Mouse (Mus musculus) intestine, postnatal 0 days (tissue): ENCODE data around the gene Sertad2. TPM values are rescaled to one million over a fixed set of nuclear protein-coding genes. Genes with fewer than 3 reads are reported as not detected.

Source experiments
- ATAC-seq: fragments of 200-750 bp; cut with Nextera tagmentation; 2 replicates; pipeline ENCODE4 v1.8.0; 2017; ENCODE audit warnings: mild to moderate bottlenecking, moderate TSS enrichment, moderate library complexity
- H3K27ac ChIP-seq: fragments of 300-500 bp; sonication (generic); 2 replicates; pipeline ENCODE4 v1.5.1; 2014; ENCODE audit warnings: mild to moderate bottlenecking, low read depth, low read length, moderate library complexity
- H3K27me3 ChIP-seq: fragments of 300-500 bp; sonication (generic); replicated peaks from 2 replicates; pipeline ENCODE4 v1.6.1; 2014; ENCODE audit warnings: low read length, mixed read lengths; ENCODE audit not compliant: control insufficient read depth, insufficient read depth
- H3K36me3 ChIP-seq: fragments of 300-500 bp; sonication (generic); 2 replicates; pipeline ENCODE4 v1.6.1; 2014; ENCODE audit warnings: mild to moderate bottlenecking, moderate library complexity; ENCODE audit not compliant: control insufficient read depth, insufficient read depth
- H3K4me1 ChIP-seq: fragments of 300-500 bp; sonication (generic); replicated peaks from 2 replicates; pipeline ENCODE4 v1.6.1; 2014; ENCODE audit warnings: antibody characterized with exemption, low read length, mixed read lengths; ENCODE audit not compliant: control insufficient read depth, insufficient read depth
- H3K4me2 ChIP-seq: fragments of 300-500 bp; sonication (generic); replicated peaks from 2 replicates; pipeline ENCODE4 v1.6.1; 2014; ENCODE audit warnings: low read depth, mild to moderate bottlenecking, moderate library complexity
- H3K4me3 ChIP-seq: fragments of 300-500 bp; sonication (generic); 2 replicates; pipeline ENCODE4 v1.5.1; 2014; ENCODE audit warnings: low read depth, low read length
- H3K9ac ChIP-seq: fragments of 300-500 bp; sonication (generic); 2 replicates; pipeline ENCODE4 v1.6.1; 2014; ENCODE audit warnings: mild to moderate bottlenecking, low read depth, low read length
- H3K9me3 ChIP-seq: fragments of 300-500 bp; sonication (generic); 2 replicates; pipeline ENCODE4 v1.6.1; 2016; ENCODE audit warnings: mixed run types; ENCODE audit not compliant: control insufficient read depth
- CTCF ChIP-seq: sonication (generic); IDR thresholded peaks from 2 replicates; pipeline ENCODE4 v1.5.1; 2016; ENCODE audit warnings: low read depth, mild to moderate bottlenecking, control low read depth, antibody characterized with exemption, moderate library complexity
- WGBS: fragments of 180-500 bp; shearing (Covaris S2); extraction: QIAGEN DNeasy Blood & Tissue Kit; methylation state at CpG from one replicate; pipeline ENCODE4 v1.1.7; 2014; 5-methylcytosine and 5-hydroxymethylcytosine counted together
- polyA plus RNA-seq: library from polyadenylated mRNA; unstranded; fragments of >200 nt; fragmentation: Nextera tagmentation; extraction: Ambion mirVana; gene quantifications from 2 replicates; pipeline ENCODE4 v1.2.1, GENCODE M21; 2015

Gene Sertad2
- polyA plus RNA-seq, 1 experiment from 2014 or later, result 38.2 TPM

DNA sequence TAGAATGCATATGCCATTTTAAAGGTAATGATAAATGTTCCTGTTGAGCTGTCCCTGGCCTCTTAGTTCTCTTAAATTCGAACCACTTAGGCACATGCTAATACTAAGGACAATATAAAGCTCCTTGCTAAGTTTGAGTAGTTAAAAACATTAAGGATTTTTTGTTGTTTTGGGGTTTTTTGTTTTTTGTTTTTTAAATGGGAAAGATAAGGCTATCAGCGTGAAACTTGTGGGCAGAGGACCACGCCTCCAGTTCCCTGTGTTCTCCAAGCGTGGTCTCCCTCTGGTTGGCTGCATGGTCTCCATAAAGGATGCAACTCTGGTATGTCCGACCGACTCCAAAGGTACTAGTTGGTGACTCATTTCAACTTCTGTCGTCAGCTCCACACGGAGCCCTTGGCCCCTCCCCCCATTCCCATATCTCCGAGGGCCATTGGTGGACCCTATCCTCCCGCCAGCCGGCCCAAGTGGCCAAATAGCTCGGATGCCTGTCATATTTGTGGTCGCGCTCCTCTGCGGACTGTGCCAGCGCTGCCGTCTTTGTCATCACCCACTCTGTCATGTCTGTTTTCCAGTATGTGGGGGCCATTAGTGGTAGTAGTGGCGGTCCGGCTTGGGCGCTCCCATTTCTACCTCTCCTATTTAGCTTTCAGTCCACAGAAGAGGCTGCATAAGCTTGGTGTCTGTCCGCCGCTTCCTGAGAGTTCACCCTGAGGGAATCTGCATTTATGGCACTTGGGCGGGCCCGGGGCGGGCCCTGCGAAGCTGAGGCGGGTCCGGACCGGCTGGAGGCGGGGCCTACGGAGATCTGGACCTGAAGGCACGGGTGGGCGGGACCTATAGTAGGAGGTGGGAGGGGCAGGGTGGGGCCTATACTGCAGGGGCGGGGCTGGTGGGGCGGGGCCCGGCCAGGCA, 88.2 kb downstream of the Sertad2 start:
- peak; percentile 82 for ATAC-seq
- Histone ChIP-seq H3K9ac (peak overlapping the region; percentile 99; the same call in 1 of the 2 replicates), H3K4me1 (peaks cover 6% of the 10 kb centered on the region; the same call in 1 of the 2 replicates), H3K4me3 (peak overlapping the region; percentile 96), H3K9me3 (no peaks in the 10 kb centered on the region), H3K27me3 (no peaks in the 10 kb centered on the region), H3K36me3 (no peaks in the 10 kb centered on the region), H3K27ac (peak overlapping the region; percentile 100), H3K4me2 (peak overlapping the region; percentile 86)
- 2% methylated on average over 36 of the region's 36 CpGs for WGBS
- TF ChIP-seq CTCF, result no peak

DNA sequence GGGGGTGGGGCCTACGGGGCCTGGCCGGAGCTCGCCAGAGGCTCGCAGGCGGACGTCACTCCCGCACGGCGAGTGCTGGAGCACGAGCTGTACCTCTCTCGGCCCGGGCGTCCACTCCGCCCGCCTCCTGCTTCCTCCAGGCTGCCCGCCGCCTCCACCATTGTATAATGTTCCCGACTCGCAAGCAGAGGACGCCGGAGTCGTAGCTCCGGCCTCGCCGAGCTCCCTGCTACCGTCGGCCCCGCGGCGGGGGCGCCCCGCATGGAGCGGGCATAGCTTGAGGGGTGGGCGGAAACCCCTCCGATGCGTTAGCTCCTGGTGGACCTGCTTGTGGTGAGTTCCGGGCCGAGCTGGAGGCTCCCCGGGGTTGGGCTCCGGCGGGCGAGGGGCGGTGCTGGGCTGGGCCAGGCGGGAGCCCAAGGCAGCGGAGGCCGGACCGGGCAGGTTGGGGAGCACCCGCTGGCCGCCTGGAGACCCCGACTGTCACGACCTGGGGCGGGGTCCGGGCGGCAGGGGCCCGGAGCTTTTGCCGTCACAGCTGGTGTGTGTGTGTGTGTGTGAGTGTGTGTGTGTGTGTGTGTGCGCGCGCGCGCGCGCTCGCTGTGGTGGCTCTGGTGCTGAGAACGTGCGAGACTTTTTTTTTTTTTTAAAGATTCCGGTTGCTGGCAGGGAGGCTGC, 89.0 kb downstream of the Sertad2 start:
- no peaks in the 10 kb centered on the region for H3K9me3 ChIP-seq
- H3K4me1 ChIP-seq, result peaks cover 8% of the 10 kb centered on the region; the same call in 1 of the 2 replicates
- H3K27me3 ChIP-seq, result no peaks in the 10 kb centered on the region

DNA sequence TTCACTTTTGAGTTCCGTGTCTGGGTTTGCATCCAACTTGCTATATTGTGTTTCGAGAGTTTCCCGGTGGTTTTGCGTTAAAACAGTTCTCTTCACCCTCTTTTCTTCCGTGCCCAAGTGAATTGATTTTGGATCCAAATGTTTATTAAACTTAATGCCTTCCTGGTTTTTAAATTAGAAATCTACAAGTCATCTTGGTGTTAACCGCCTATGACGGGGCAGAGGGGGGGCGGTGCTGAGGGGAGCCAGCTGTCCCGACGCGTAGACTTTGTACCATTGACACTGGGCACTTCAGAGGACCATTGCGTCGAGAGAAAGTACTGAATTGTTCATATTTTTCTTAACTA, 89.5 kb downstream of the Sertad2 start:
- Histone ChIP-seq H3K4me1 (peaks cover 8% of the 10 kb centered on the region; the same call in 1 of the 2 replicates), H3K9me3 (no peaks in the 10 kb centered on the region), H3K4me2 (peak overlapping the region; percentile 86), H3K4me3 (peak overlapping the region; percentile 96), H3K27me3 (no peaks in the 10 kb centered on the region), H3K9ac (peak overlapping the region; percentile 99), H3K36me3 (no peaks in the 10 kb centered on the region), H3K27ac (peak overlapping the region; percentile 100)
- WGBS, result under 1% methylated on average over 13 of the region's 13 CpGs
- peak; percentile 50 for ATAC-seq
- no peak for TF ChIP-seq CTCF

More for the DNA sequence above, 89.0 kb downstream of the Sertad2 start:
- H3K27ac ChIP-seq, result peak overlapping the region; percentile 100
- peak; percentile 85 for ATAC-seq
- H3K9ac ChIP-seq, result peak overlapping the region; percentile 99
- H3K36me3 ChIP-seq, result no peaks in the 10 kb centered on the region
- peak overlapping the region; percentile 96 for H3K4me3 ChIP-seq
- H3K4me2 ChIP-seq, result peak overlapping the region; percentile 86
- WGBS, result under 1% methylated on average over 56 of the region's 67 CpGs
- TF ChIP-seq CTCF, result 0 out of 2 replicates have a peak, but pooled peaks have one; percentile 13

DNA sequence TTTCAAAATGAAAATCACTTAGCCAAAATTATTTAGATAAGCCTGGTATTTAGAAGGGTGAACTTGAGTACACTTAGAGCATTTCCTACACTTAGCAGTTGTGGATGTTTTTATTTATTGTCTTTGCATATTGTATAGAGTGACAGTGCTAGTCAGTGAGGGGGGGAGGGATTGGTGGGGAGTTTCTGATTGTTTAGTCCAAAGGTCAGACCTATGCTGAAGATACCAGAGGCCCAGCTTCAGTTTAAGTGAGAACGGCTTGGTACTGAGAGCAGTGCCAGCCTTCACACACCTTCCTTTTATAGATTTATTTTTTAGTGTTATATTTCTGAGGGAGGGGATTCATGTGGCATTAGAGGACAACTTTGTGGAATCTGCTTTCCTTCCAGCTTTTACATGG, 91.5 kb downstream of the Sertad2 start:
- Histone ChIP-seq H3K4me2 (peak overlapping the region; percentile 86), H3K27ac (peak overlapping the region; percentile 100), H3K27me3 (no peaks in the 10 kb centered on the region), H3K4me1 (peaks cover 12% of the 10 kb centered on the region; the same call in 1 of the 2 replicates), H3K36me3 (no peaks in the 10 kb centered on the region), H3K9ac (no peak overlapping the region), H3K9me3 (no peaks in the 10 kb centered on the region), H3K4me3 (0 out of 2 replicates have a peak overlapping the region, but pooled peaks have one; percentile 96)
- peak; percentile 34 for ATAC-seq
- TF ChIP-seq CTCF, result no peak
- 43% methylated on average over 1 of the region's 1 CpGs for WGBS

DNA sequence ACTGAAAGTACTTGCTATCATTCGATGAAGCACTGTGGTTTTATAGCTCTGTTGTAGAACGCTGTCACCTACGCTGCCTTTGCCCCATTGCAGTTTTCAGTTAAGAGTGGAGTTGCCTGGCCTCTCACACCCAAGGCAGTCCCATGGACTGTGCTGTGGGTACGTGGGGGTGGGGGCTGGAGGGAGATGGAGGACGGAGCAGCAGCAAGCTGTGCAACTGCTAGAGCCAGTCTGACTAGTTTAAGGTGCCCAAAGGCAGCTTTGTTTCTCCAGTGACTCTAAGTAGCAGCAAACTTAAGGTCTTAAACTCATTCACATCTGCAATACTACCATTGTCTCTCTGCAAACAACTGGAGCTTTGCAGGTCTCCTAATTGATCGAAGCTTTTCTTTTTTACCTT, 92.6 kb downstream of the Sertad2 start:
- Histone ChIP-seq H3K4me3 (peak overlapping the region; percentile 16; the same call in 1 of the 2 replicates), H3K27ac (peak overlapping the region; percentile 79), H3K4me2 (peak overlapping the region; percentile 86), H3K9me3 (no peaks in the 10 kb centered on the region), H3K9ac (no peak overlapping the region), H3K27me3 (no peaks in the 10 kb centered on the region), H3K36me3 (no peaks in the 10 kb centered on the region), H3K4me1 (peaks cover 22% of the 10 kb centered on the region)
- no peak for TF ChIP-seq CTCF
- WGBS, result 38% methylated on average over 6 of the region's 6 CpGs
- no peak for ATAC-seq

DNA sequence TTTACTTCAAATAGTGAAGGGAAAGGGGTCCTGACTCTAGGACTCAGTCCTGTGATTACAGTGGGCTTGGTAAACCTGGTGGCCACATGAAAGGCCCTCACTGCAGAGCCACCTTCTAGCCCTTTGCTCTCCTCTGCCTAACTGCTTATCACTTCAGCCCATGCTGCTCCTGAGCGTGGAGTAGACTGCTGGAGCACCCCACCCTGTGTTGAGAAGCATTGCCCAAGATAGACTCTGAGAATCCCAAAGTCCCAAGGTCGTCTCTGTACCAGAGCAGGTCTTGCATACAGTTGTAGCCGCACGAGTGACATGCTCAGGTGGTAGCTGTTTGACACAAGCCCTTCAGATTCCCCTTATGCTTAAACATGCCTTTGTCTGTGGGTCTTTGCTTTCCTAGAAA, 93.1 kb downstream of the Sertad2 start:
- TF ChIP-seq CTCF, result no peak
- Histone ChIP-seq H3K36me3 (no peaks in the 10 kb centered on the region), H3K27me3 (no peaks in the 10 kb centered on the region), H3K27ac (peak overlapping the region; percentile 79), H3K9ac (0 out of 2 replicates have a peak overlapping the region, but pooled peaks have one; percentile 18), H3K4me2 (peak overlapping the region; percentile 86), H3K4me1 (peaks cover 23% of the 10 kb centered on the region), H3K9me3 (no peaks in the 10 kb centered on the region), H3K4me3 (no peak overlapping the region)
- peak; percentile 47 for ATAC-seq
- WGBS, result 46% methylated on average over 4 of the region's 4 CpGs
